Mouse (Mus musculus): ENCODE data around the gene Pde4b. TPM values are rescaled to one million over a fixed set of nuclear protein-coding genes. Genes with fewer than 3 reads are reported as not detected.

Pde4b gene
- polyA plus RNA-seq, 1 experiment, result 7.5 TPM

GRCm38 (mm10) chr4:102497221-102497620 is 409.9 kb downstream of the Pde4b start:
- H3K36me3 ChIP-seq (ENCODE audit: control insufficient read depth, insufficient read depth, low read length), result no peaks in the 10 kb centered on the region
- H3K4me1 ChIP-seq (ENCODE audit: control insufficient read depth, insufficient read depth, low read length), result no peaks in the 10 kb centered on the region
- H3K4me3 ChIP-seq (ENCODE audit: control insufficient read depth, low read depth, low read length), result no peak overlapping the region
- TF ChIP-seq CTCF (IDR thresholded peaks at IDR 0.05; ENCODE audit: control insufficient read depth, insufficient read depth, insufficient replicate concordance, low read depth, low read length) (no peak), POLR2A (IDR thresholded peaks at IDR 0.05; ENCODE audit: control insufficient read depth, low read depth, low read length) (no peak)
- no peak overlapping the region for H3K27ac ChIP-seq (ENCODE audit: control insufficient read depth, insufficient read depth, low read depth, low read length)
- no peaks in the 10 kb centered on the region for H3K27me3 ChIP-seq (ENCODE audit: control insufficient read depth, insufficient read depth, low read length)

- Histone ChIP-seq H3K36me3 (ENCODE audit: control insufficient read depth, insufficient read depth, low read length) (no peaks in the 10 kb centered on the region), H3K4me1 (ENCODE audit: control insufficient read depth, insufficient read depth, low read length) (no peaks in the 10 kb centered on the region)
- TF ChIP-seq CTCF (IDR thresholded peaks at IDR 0.05; ENCODE audit: control insufficient read depth, insufficient read depth, insufficient replicate concordance, low read depth, low read length) (no peak), POLR2A (IDR thresholded peaks at IDR 0.05; ENCODE audit: control insufficient read depth, low read depth, low read length) (no peak)
Measured at GRCm38 (mm10) chr4:102498169-102498919, 411.0 kb downstream of the Pde4b start.

GRCm38 (mm10) chr4:102498920-102499316 is 411.6 kb downstream of the Pde4b start:
- TF ChIP-seq CTCF (IDR thresholded peaks at IDR 0.05; ENCODE audit: control insufficient read depth, insufficient read depth, insufficient replicate concordance, low read depth, low read length), result no peak
- no peak for TF ChIP-seq POLR2A (IDR thresholded peaks at IDR 0.05; ENCODE audit: control insufficient read depth, low read depth, low read length)
- no peak overlapping the region for H3K4me3 ChIP-seq (ENCODE audit: control insufficient read depth, low read depth, low read length)
- H3K36me3 ChIP-seq (ENCODE audit: control insufficient read depth, insufficient read depth, low read length), result no peaks in the 10 kb centered on the region
- no peaks in the 10 kb centered on the region for H3K4me1 ChIP-seq (ENCODE audit: control insufficient read depth, insufficient read depth, low read length)
- no peaks in the 10 kb centered on the region for H3K27me3 ChIP-seq (ENCODE audit: control insufficient read depth, insufficient read depth, low read length)
- no peak overlapping the region for H3K27ac ChIP-seq (ENCODE audit: control insufficient read depth, insufficient read depth, low read depth, low read length)

More at GRCm38 (mm10) chr4:102498169-102498919, 411.0 kb downstream of the Pde4b start:
- Histone ChIP-seq H3K27me3 (ENCODE audit: control insufficient read depth, insufficient read depth, low read length) (no peaks in the 10 kb centered on the region), H3K4me3 (ENCODE audit: control insufficient read depth, low read depth, low read length) (no peak overlapping the region), H3K27ac (ENCODE audit: control insufficient read depth, insufficient read depth, low read depth, low read length) (no peak overlapping the region)

- no peak overlapping the region for H3K4me3 ChIP-seq (ENCODE audit: control insufficient read depth, low read depth, low read length)
- no peaks in the 10 kb centered on the region for H3K27me3 ChIP-seq (ENCODE audit: control insufficient read depth, insufficient read depth, low read length)
- no peaks in the 10 kb centered on the region for H3K36me3 ChIP-seq (ENCODE audit: control insufficient read depth, insufficient read depth, low read length)
- TF ChIP-seq CTCF (IDR thresholded peaks at IDR 0.05; ENCODE audit: control insufficient read depth, insufficient read depth, insufficient replicate concordance, low read depth, low read length), result no peak
- TF ChIP-seq POLR2A (IDR thresholded peaks at IDR 0.05; ENCODE audit: control insufficient read depth, low read depth, low read length), result no peak
- no peaks in the 10 kb centered on the region for H3K4me1 ChIP-seq (ENCODE audit: control insufficient read depth, insufficient read depth, low read length)
- no peak overlapping the region for H3K27ac ChIP-seq (ENCODE audit: control insufficient read depth, insufficient read depth, low read depth, low read length)
Measured at GRCm38 (mm10) chr4:102505714-102506113, 418.4 kb downstream of the Pde4b start.

- Histone ChIP-seq H3K27ac (ENCODE audit: control insufficient read depth, insufficient read depth, low read depth, low read length) (no peak overlapping the region), H3K4me3 (ENCODE audit: control insufficient read depth, low read depth, low read length) (no peak overlapping the region), H3K36me3 (ENCODE audit: control insufficient read depth, insufficient read depth, low read length) (no peaks in the 10 kb centered on the region), H3K4me1 (ENCODE audit: control insufficient read depth, insufficient read depth, low read length) (peaks cover 4% of the 10 kb centered on the region; the same call in 1 of the 2 replicates), H3K27me3 (ENCODE audit: control insufficient read depth, insufficient read depth, low read length) (no peaks in the 10 kb centered on the region)
- TF ChIP-seq POLR2A (IDR thresholded peaks at IDR 0.05; ENCODE audit: control insufficient read depth, low read depth, low read length) (no peak), CTCF (IDR thresholded peaks at IDR 0.05; ENCODE audit: control insufficient read depth, insufficient read depth, insufficient replicate concordance, low read depth, low read length) (no peak)
Measured at GRCm38 (mm10) chr4:102506376-102507280, 419.3 kb downstream of the Pde4b start.

GRCm38 (mm10) chr4:102507344-102507743 is 420.0 kb downstream of the Pde4b start:
- no peaks in the 10 kb centered on the region for H3K27me3 ChIP-seq (ENCODE audit: control insufficient read depth, insufficient read depth, low read length)
- H3K36me3 ChIP-seq (ENCODE audit: control insufficient read depth, insufficient read depth, low read length), result no peaks in the 10 kb centered on the region
- no peak overlapping the region for H3K27ac ChIP-seq (ENCODE audit: control insufficient read depth, insufficient read depth, low read depth, low read length)
- TF ChIP-seq CTCF (IDR thresholded peaks at IDR 0.05; ENCODE audit: control insufficient read depth, insufficient read depth, insufficient replicate concordance, low read depth, low read length) (no peak), POLR2A (IDR thresholded peaks at IDR 0.05; ENCODE audit: control insufficient read depth, low read depth, low read length) (no peak)
- H3K4me1 ChIP-seq (ENCODE audit: control insufficient read depth, insufficient read depth, low read length), result peaks cover 6% of the 10 kb centered on the region; the same call in 1 of the 2 replicates
- no peak overlapping the region for H3K4me3 ChIP-seq (ENCODE audit: control insufficient read depth, low read depth, low read length)

GRCm38 (mm10) chr4:102507753-102508152 is 420.4 kb downstream of the Pde4b start:
- H3K27me3 ChIP-seq (ENCODE audit: control insufficient read depth, insufficient read depth, low read length), result no peaks in the 10 kb centered on the region
- H3K4me3 ChIP-seq (ENCODE audit: control insufficient read depth, low read depth, low read length), result no peak overlapping the region
- H3K36me3 ChIP-seq (ENCODE audit: control insufficient read depth, insufficient read depth, low read length), result no peaks in the 10 kb centered on the region
- no peak for TF ChIP-seq POLR2A (IDR thresholded peaks at IDR 0.05; ENCODE audit: control insufficient read depth, low read depth, low read length)
- no peak for TF ChIP-seq CTCF (IDR thresholded peaks at IDR 0.05; ENCODE audit: control insufficient read depth, insufficient read depth, insufficient replicate concordance, low read depth, low read length)
- H3K27ac ChIP-seq (ENCODE audit: control insufficient read depth, insufficient read depth, low read depth, low read length), result no peak overlapping the region
- peaks cover 6% of the 10 kb centered on the region; the same call in 1 of the 2 replicates for H3K4me1 ChIP-seq (ENCODE audit: control insufficient read depth, insufficient read depth, low read length)

Measured in testis, adult 2 months (tissue).